Mouse (Mus musculus) liver, embryonic 14.5 days (tissue): Measurements from ENCODE around the gene Itga6.

Experiments
- CTCF ChIP-seq: IDR thresholded peaks from 2 replicates; pipeline ENCODE4 v1.5.1; 2016; ENCODE audit warnings: antibody characterized with exemption, low read depth, control low read depth
- EP300 ChIP-seq: IDR thresholded peaks from 2 replicates; pipeline ENCODE4 v1.6.1; 2016; ENCODE audit warnings: antibody characterized with exemption, low read depth

- TF ChIP-seq CTCF: no peak
- TF ChIP-seq EP300: no peak
Measured at GRCm38 (mm10) chr2:71824146-71824545, 78.7 kb downstream of the Itga6 start.
